Mouse (Mus musculus): Measurements from ENCODE around the gene Gata3.

DNA sequence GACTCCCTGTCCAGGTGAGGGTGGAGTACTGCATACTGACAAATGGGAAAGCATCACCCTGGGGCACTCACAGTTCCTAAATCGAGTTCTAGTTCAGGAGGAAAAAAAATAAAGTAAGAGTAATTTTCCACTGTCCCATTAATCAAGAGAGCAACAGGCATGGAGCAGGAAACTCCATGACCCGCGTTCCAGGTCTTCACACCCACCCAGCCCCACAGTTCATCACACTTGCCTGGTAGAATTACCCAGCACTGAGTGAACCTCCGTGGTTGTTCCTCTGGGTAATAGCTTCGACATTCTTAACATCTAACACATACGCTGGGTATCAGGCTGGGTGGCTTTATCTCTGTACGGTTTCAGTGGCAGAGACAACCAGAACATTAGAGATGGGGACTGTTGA lies 56.1 kb downstream of the Gata3 start:
- TF ChIP-seq CTCF (IDR thresholded peaks at IDR 0.05; ENCODE audit: borderline replicate concordance, insufficient read depth, low read depth, low read length): no peak
- no peak for TF ChIP-seq POLR2A (IDR thresholded peaks at IDR 0.05; ENCODE audit: borderline replicate concordance, insufficient read depth, low read length)

Data from cerebellum, adult 2 months (tissue).